Mouse (Mus musculus): ENCODE results near the gene Ttll11.

GRCm38 (mm10) chr2:35746638-35747037 is 233.1 kb downstream of the Ttll11 start:
- TF ChIP-seq CTCF (IDR thresholded peaks at IDR 0.05; ENCODE audit: low read depth, low read length) (no peak), POLR2A (IDR thresholded peaks at IDR 0.05; ENCODE audit: borderline replicate concordance, low read depth, low read length) (no peak)

All from bone marrow macrophage, adult 2 months (primary cell).